19 mouse cellular contexts compared by ENCODE assay signal in the genomic region with DNA sequence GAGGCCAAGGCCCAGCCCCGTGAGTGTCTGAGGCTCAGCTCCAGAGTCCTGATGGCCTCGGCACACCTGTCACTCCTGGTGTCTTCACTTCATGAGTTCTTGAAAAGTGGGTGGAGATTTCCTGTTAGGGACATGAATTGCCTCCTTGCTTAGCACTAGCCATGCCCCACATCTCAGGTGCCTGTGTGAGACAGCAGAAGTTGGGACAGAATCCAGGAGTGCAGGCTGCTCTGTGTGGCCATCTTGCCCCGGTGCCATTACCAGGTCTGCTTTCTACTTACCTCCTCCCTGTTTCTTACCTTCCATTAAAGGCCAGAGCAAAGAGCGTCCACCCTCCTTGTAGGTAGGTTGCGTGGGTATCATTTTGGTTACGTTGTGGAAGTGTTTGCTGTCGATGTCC.
A peak's percentile ranks its signal among the peaks of the same experiment; 100 is the strongest.
DNase-seq lines count a peak whose midpoint lies in the region; ATAC-seq and TF ChIP-seq lines count a peak whose summit lies in the region.
"Had no signal": no experiment of that assay in that cellular context is flagged by ENCODE, and none has a peak within 500 bp of the region (broad histone marks: within the 10 kb centered on the region; RNA-seq: fewer than 3 reads in every experiment).

No protein-coding gene starts in this region.

- H3K27me3 ChIP-seq in heart, embryonic 13.5 days (replicated peaks) = no peaks in the 10 kb centered on the region
- H3K27me3 ChIP-seq in kidney, postnatal 0 days (ENCODE audit: insufficient read depth, low read length) = no peaks in the 10 kb centered on the region
- H3K27me3 ChIP-seq: forebrain, embryonic 12.5 days; hindbrain, embryonic 12.5 days; limb, embryonic 15.5 days; liver, embryonic 15.5 days; neural tube, embryonic 12.5 days; Patski had no signal

- no peak overlapping the region for H3K4me3 ChIP-seq in heart, embryonic 13.5 days
- no peak overlapping the region for H3K4me3 ChIP-seq in kidney, postnatal 0 days (replicated peaks; ENCODE audit: low read depth, low read length)
- H3K4me3 ChIP-seq: embryonic facial prominence, embryonic 10.5 days; forebrain, embryonic 12.5 days; hindbrain, embryonic 12.5 days; limb, embryonic 15.5 days; liver, embryonic 15.5 days; neural tube, embryonic 12.5 days had no signal

- peaks cover 44% of the 10 kb centered on the region for H3K4me1 ChIP-seq in heart, embryonic 13.5 days
- peaks cover 33% of the 10 kb centered on the region for H3K4me1 ChIP-seq in kidney, postnatal 0 days (replicated peaks; ENCODE audit: insufficient read depth, low read length)

- TF ChIP-seq CTCF in kidney, postnatal 0 days (IDR thresholded peaks at IDR 0.05; ENCODE audit: low read depth) = no peak

- no peaks in the 10 kb centered on the region for H3K9me3 ChIP-seq in heart, embryonic 13.5 days
- H3K9me3 ChIP-seq in kidney, postnatal 0 days (replicated peaks; ENCODE audit: low read length) = no peaks in the 10 kb centered on the region
- H3K9me3 ChIP-seq: embryonic facial prominence, embryonic 10.5 days; forebrain, embryonic 12.5 days; hindbrain, embryonic 12.5 days; limb, embryonic 15.5 days; liver, embryonic 15.5 days; neural tube, embryonic 12.5 days had no signal

- no peak for ATAC-seq in cerebellum, adult (ENCODE audit: insufficient number of reproducible peaks, low FRiP score, low TSS enrichment)
- no peak for ATAC-seq in heart, embryonic 13.5 days (ENCODE audit: extremely low read depth, insufficient number of reproducible peaks, low FRiP score, low TSS enrichment)
- no peak for ATAC-seq in kidney, postnatal 0 days (replicated peaks; ENCODE audit: low FRiP score, low read depth)
- ATAC-seq: lung, postnatal 0 days had no signal

- no peak overlapping the region for H3K9ac ChIP-seq in heart, embryonic 13.5 days
- H3K9ac ChIP-seq in kidney, postnatal 0 days (ENCODE audit: low read depth, low read length) = no peak overlapping the region
- H3K9ac ChIP-seq: forebrain, embryonic 12.5 days; hindbrain, embryonic 12.5 days; limb, embryonic 15.5 days; liver, embryonic 15.5 days; neural tube, embryonic 12.5 days had no signal

- peaks cover 16% of the 10 kb centered on the region; the same call in 1 of the 2 replicates for H3K36me3 ChIP-seq in heart, embryonic 13.5 days
- 0 out of 2 replicates have a peak, but pooled peaks cover 4% of the 10 kb centered on the region for H3K36me3 ChIP-seq in kidney, postnatal 0 days (ENCODE audit: insufficient read depth, low read length)
- H3K36me3 ChIP-seq: hindbrain, embryonic 12.5 days; liver, embryonic 15.5 days had no signal

- peak overlapping the region; percentile 46; the same call in 1 of the 2 replicates for H3K27ac ChIP-seq in heart, embryonic 13.5 days (replicated peaks)
- peak overlapping the region; percentile 42 for H3K27ac ChIP-seq in kidney, postnatal 0 days
- H3K27ac ChIP-seq: embryonic facial prominence, embryonic 10.5 days; forebrain, embryonic 12.5 days; hindbrain, embryonic 12.5 days; limb, embryonic 15.5 days; liver, embryonic 15.5 days; neural tube, embryonic 12.5 days had no signal

- H3K4me2 ChIP-seq in heart, embryonic 13.5 days = no peak overlapping the region
- no peak overlapping the region for H3K4me2 ChIP-seq in kidney, postnatal 0 days (ENCODE audit: low read length)
- H3K4me2 ChIP-seq: forebrain, embryonic 12.5 days; hindbrain, embryonic 12.5 days; limb, embryonic 15.5 days; liver, embryonic 15.5 days; midbrain, embryonic 11.5 days; neural tube, embryonic 12.5 days had no signal

- peak; percentile 57 for DNase-seq in cerebellum, adult 11-12 months
- no peak for DNase-seq in heart, adult 9 months (ENCODE audit: low spot score in 2 of 2)
- DNase-seq in kidney, postnatal 0 days (ENCODE audit: low spot score) = no peak
- no peak for DNase-seq in kidney, adult 18-20 months
- DNase-seq in urinary bladder, adult 18-20 months (ENCODE audit: low spot score in 2 of 2) = no peak
- no peak for DNase-seq in right cerebral cortex, postnatal 4 days
- DNase-seq: gastrocnemius, postnatal 10 days; right cerebral cortex, adult 18-20 months had no signal

- 80% methylated on average over 7 of the region's 7 CpGs for WGBS in heart, embryonic 13.5 days
- WGBS in kidney, postnatal 0 days = 86% methylated on average over 7 of the region's 7 CpGs
